Mouse (Mus musculus) spleen, adult 2 months (tissue): ENCODE data around the gene Myrip.

Experiments
- CTCF ChIP-seq: fragments of 200-500 bp; IDR thresholded peaks from 2 replicates; pipeline ENCODE4 v1.5.1; 2011; ENCODE audit warnings: mild to moderate bottlenecking, inconsistent platforms; ENCODE audit not compliant: insufficient read depth, insufficient read length, insufficient replicate concordance; ENCODE audit errors: extremely low read depth
- POLR2A ChIP-seq: fragments of 200-500 bp; IDR thresholded peaks from 2 replicates; pipeline ENCODE4 v1.6.1; 2011; ENCODE audit warnings: low read depth, low read length, inconsistent platforms

GRCm38 (mm10) chr9:120403661-120404060, 102.3 kb downstream of the Myrip start:
- no peak for TF ChIP-seq CTCF
- no peak for TF ChIP-seq POLR2A
